In the genomic region with DNA sequence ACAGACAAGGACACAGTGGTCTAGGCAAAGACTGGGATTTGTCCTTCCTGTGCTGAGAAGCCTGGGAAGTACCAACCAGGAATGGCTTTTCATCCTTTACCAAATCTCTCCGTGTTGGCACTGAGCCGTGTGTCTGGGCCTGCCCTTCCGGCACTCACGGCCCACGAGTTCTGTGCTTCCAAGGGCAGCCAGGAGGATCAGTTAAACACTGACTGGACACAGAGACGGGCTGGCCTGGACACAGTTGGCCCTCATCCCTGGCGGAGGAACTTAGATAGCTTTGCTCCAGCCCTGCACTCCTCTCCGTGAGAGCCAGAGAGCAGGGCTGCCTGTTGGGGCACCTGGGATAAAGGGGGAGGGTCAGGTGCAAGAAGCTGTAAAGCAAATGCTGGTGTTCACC, we compare ENCODE assay signal across 12 mouse cellular contexts. TPM values are rescaled to one million over a fixed set of nuclear protein-coding genes. Genes with fewer than 3 reads are reported as not detected.
DNase-seq lines count a peak whose midpoint lies in the region; ATAC-seq lines count a peak whose summit lies in the region.
"Had no signal": no experiment of that assay in that cellular context is flagged by ENCODE, and none has a peak within 500 bp of the region (broad histone marks: within the 10 kb centered on the region; RNA-seq: fewer than 3 reads in every experiment).

No protein-coding gene starts in this region.

- H3K9me3 ChIP-seq in heart, embryonic 11.5 days (replicated peaks; ENCODE audit: control insufficient read depth, low read length), result no peaks in the 10 kb centered on the region
- no peaks in the 10 kb centered on the region for H3K9me3 ChIP-seq in heart, embryonic 15.5 days (replicated peaks)
- no peaks in the 10 kb centered on the region for H3K9me3 ChIP-seq in forebrain, embryonic 12.5 days
- H3K9me3 ChIP-seq: forebrain, embryonic 13.5 days had no signal

- H3K9ac ChIP-seq in heart, embryonic 11.5 days (ENCODE audit: low read depth, low read length), result no peak overlapping the region
- no peak overlapping the region for H3K9ac ChIP-seq in heart, embryonic 15.5 days
- H3K9ac ChIP-seq in forebrain, embryonic 12.5 days, result no peak overlapping the region
- H3K9ac ChIP-seq: forebrain, embryonic 13.5 days had no signal

- no peaks in the 10 kb centered on the region for H3K36me3 ChIP-seq in heart, embryonic 11.5 days (ENCODE audit: control insufficient read depth, insufficient read depth, low read length)
- no peaks in the 10 kb centered on the region for H3K36me3 ChIP-seq in heart, embryonic 15.5 days
- H3K36me3 ChIP-seq in forebrain, embryonic 12.5 days (replicated peaks), result no peaks in the 10 kb centered on the region

- no peaks in the 10 kb centered on the region for H3K4me1 ChIP-seq in heart, embryonic 11.5 days (ENCODE audit: control insufficient read depth, insufficient read depth, low read length)
- peaks cover 29% of the 10 kb centered on the region for H3K4me1 ChIP-seq in heart, embryonic 15.5 days (replicated peaks)
- peaks cover 2% of the 10 kb centered on the region for H3K4me1 ChIP-seq in forebrain, embryonic 12.5 days

- WGBS in heart, embryonic 11.5 days (ENCODE audit: insufficient replicate concordance), result 73% methylated on average over 8 of the region's 8 CpGs
- WGBS in heart, embryonic 15.5 days, result 45% methylated on average over 8 of the region's 8 CpGs
- WGBS in forebrain, embryonic 12.5 days, result 82% methylated on average over 8 of the region's 8 CpGs

- no peak overlapping the region for H3K27ac ChIP-seq in heart, embryonic 11.5 days (ENCODE audit: low read depth, low read length)
- H3K27ac ChIP-seq in heart, embryonic 15.5 days, result 0 out of 2 replicates have a peak overlapping the region, but pooled peaks have one; percentile 16
- no peak overlapping the region for H3K27ac ChIP-seq in forebrain, embryonic 12.5 days
- H3K27ac ChIP-seq: forebrain, embryonic 13.5 days had no signal

- no peak for ATAC-seq in heart, embryonic 11.5 days (replicated peaks; ENCODE audit: insufficient number of reproducible peaks, low FRiP score, low TSS enrichment)
- ATAC-seq in heart, embryonic 15.5 days (replicated peaks; ENCODE audit: insufficient number of reproducible peaks, insufficient read depth, low FRiP score, low read depth), result no peak
- no peak for ATAC-seq in forebrain, embryonic 12.5 days (ENCODE audit: low FRiP score)
- ATAC-seq: forebrain, embryonic 13.5 days had no signal

- peak; percentile 75 to 86 for DNase-seq in heart, adult 18-20 months
- DNase-seq in MN1 (ENCODE audit: low spot score), result peak; percentile 56
- DNase-seq in brain, adult 2 months (ENCODE audit: low read depth, low spot score), result peak; percentile 32
- DNase-seq in natural killer cell, adult 2 months (ENCODE audit: low spot score in 2 of 2), result no peak
- no peak for DNase-seq in left cerebral cortex, adult 11 months (ENCODE audit: low spot score)
- DNase-seq: right cerebral cortex, postnatal 14 days; thymus, adult 2 months had no signal

- peaks cover 11% of the 10 kb centered on the region; the same call in 1 of the 2 replicates for H3K27me3 ChIP-seq in heart, embryonic 11.5 days (ENCODE audit: control insufficient read depth, insufficient read depth, low read length)
- peaks cover 6% of the 10 kb centered on the region; the same call in 1 of the 2 replicates for H3K27me3 ChIP-seq in heart, embryonic 15.5 days
- H3K27me3 ChIP-seq in forebrain, embryonic 12.5 days, result no peaks in the 10 kb centered on the region
- H3K27me3 ChIP-seq: forebrain, embryonic 13.5 days had no signal

- H3K4me2 ChIP-seq in heart, embryonic 11.5 days, result no peak overlapping the region
- no peak overlapping the region for H3K4me2 ChIP-seq in heart, embryonic 15.5 days
- no peak overlapping the region for H3K4me2 ChIP-seq in forebrain, embryonic 12.5 days
- H3K4me2 ChIP-seq: forebrain, embryonic 13.5 days had no signal

- no peak overlapping the region for H3K4me3 ChIP-seq in heart, embryonic 11.5 days (ENCODE audit: low read depth, low read length)
- H3K4me3 ChIP-seq in heart, embryonic 15.5 days, result no peak overlapping the region
- H3K4me3 ChIP-seq in forebrain, embryonic 12.5 days (replicated peaks), result no peak overlapping the region
- H3K4me3 ChIP-seq: forebrain, embryonic 13.5 days; myocyte had no signal

RNA-seq across cellular contexts. Expression of gene Adcy7, which starts 40.8 kb away (rescaled TPM):
- total RNA-seq in heart, adult 18-20 months (2021), result 1 to 10 TPM; 4.6 to 6.4 TPM
- 2.4 and 2.9 TPM in 2 replicates for polyA plus RNA-seq in heart, embryonic 11.5 days (2014; fragmentation: Nextera tagmentation; extraction: Ambion mirVana)
- polyA plus RNA-seq in heart, embryonic 15.5 days (2015; fragmentation: Nextera tagmentation; extraction: Ambion mirVana), result 2.7 and 5.9 TPM in 2 replicates
- 2.2 and 2.5 TPM in 2 replicates for polyA plus RNA-seq in forebrain, embryonic 12.5 days (2016; fragmentation: Nextera tagmentation; extraction: Ambion mirVana)

RNA-seq across cellular contexts. Expression of gene Brd7, which starts 49.0 kb away (rescaled TPM):
- 10 to 100 TPM; 70.0 to 74.0 TPM for total RNA-seq in heart, adult 18-20 months (2021)
- polyA plus RNA-seq in heart, embryonic 11.5 days (2014; fragmentation: Nextera tagmentation; extraction: Ambion mirVana), result 73.3 and 79.7 TPM in 2 replicates
- polyA plus RNA-seq in heart, embryonic 15.5 days (2015; fragmentation: Nextera tagmentation; extraction: Ambion mirVana), result 63.6 and 69.1 TPM in 2 replicates
- polyA plus RNA-seq in forebrain, embryonic 12.5 days (2016; fragmentation: Nextera tagmentation; extraction: Ambion mirVana), result 86.4 and 87.7 TPM in 2 replicates

Comparison
In these comparisons a context has a peak if more than half of its experiments do, and no peak if none do; other contexts are left out.
1. DNase-seq: peak in heart, adult 18-20 months (2 of 2), MN1 (single experiment) and brain, adult 2 months (single experiment); none in natural killer cell, adult 2 months (0 of 2) and left cerebral cortex, adult 11 months (single experiment).